Mouse (Mus musculus): ENCODE results near the gene Lrat. TPM values are rescaled to one million over a fixed set of nuclear protein-coding genes. Genes with fewer than 3 reads are reported as not detected.

The Lrat gene
- 0.10 and 0.14 TPM in 2 replicates for polyA plus RNA-seq (2015; fragmentation: Nextera tagmentation; extraction: Ambion mirVana)

- no peak within 1 kb of the TSS for H3K27ac ChIP-seq
- no peaks in the 10 kb centered on the region for H3K36me3 ChIP-seq
- no peaks in the 10 kb centered on the region for H3K9me3 ChIP-seq (replicated peaks)
- H3K4me2 ChIP-seq = peak within 1 kb of the TSS; percentile 88
- ATAC-seq (replicated peaks; ENCODE audit: insufficient number of reproducible peaks, insufficient read depth, low FRiP score, low read depth) = no peak
- peak within 1 kb of the TSS; percentile 47 for H3K4me3 ChIP-seq
- H3K4me1 ChIP-seq (replicated peaks) = peaks cover 15% of the 10 kb centered on the region
- 2% methylated on average over 35 of the region's 35 CpGs for WGBS
- H3K27me3 ChIP-seq = peaks cover 39% of the 10 kb centered on the region
- H3K9ac ChIP-seq = peak within 1 kb of the TSS; percentile 29; the same call in 1 of the 2 replicates
Observed at GRCm38 (mm10) chr3:82903613-82904205, at the start of gene Lrat. Lrat (minus strand) TSS chr3:82903973.

DNA sequence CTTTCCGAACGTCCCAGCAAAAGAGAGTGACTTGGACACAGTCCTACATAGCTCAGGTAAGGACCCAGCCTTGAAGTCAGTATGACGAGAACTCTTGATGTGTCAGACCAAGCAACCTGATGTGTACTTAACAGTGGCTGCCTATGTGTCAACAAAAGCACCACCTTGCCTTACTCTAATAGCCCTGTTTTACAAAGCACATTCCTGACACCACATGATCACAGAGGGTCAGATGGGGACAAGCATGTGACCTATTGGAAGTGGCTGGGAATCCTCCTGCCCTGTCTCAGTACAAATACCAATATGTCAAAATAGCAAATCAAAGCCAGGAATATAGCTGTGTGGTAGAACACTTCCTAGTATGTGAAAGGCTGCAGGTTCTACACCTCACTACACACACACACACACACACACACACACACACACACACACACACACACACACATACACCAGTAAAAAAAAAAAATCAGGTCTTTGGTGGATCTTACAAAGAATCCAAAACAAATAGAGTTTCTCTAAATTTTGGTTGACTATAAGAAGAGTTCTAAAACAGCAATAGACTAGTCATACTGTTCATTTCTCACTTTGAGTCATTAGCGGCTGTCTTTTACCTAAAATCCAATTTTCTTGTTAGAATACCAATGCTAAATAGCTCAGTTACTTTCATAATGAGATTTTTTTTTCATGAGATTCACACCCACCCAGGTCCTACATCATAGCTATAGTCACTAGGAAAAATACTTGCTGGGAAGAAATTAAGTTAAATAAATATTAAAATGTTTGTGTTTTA is 48.6 kb upstream of the Lrat start:
- Histone ChIP-seq H3K4me3 (no peak overlapping the region), H3K27ac (no peak overlapping the region), H3K4me1 (replicated peaks) (no peaks in the 10 kb centered on the region), H3K9ac (no peak overlapping the region), H3K9me3 (replicated peaks) (no peaks in the 10 kb centered on the region), H3K4me2 (no peak overlapping the region), H3K36me3 (no peaks in the 10 kb centered on the region), H3K27me3 (no peaks in the 10 kb centered on the region)
- 89% methylated on average over 4 of the region's 4 CpGs for WGBS
- no peak for ATAC-seq (replicated peaks; ENCODE audit: insufficient number of reproducible peaks, insufficient read depth, low FRiP score, low read depth)

DNA sequence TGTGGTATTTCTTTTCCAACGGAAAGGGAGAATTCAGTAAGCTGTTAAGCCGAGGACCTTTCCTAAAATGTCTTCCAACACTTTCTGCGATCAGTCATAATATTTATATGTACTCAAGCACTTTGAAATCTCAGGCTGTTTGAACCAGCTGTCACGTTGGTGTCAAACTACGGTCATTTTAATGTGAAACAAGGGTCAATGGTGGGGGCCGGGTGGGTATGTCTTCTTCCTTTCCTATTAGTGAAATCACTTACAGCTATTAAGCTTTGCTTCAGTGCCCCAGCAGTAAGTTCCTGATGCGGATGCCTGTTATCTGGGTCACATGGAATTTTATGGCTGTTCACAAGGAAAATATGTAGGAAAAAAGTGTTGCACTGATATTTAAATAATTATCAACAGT is 46.9 kb upstream of the Lrat start:
- no peaks in the 10 kb centered on the region for H3K9me3 ChIP-seq (replicated peaks)
- no peak overlapping the region for H3K4me3 ChIP-seq
- H3K9ac ChIP-seq = no peak overlapping the region
- no peaks in the 10 kb centered on the region for H3K36me3 ChIP-seq
- no peak overlapping the region for H3K27ac ChIP-seq
- peaks cover 9% of the 10 kb centered on the region for H3K4me1 ChIP-seq (replicated peaks)
- ATAC-seq (replicated peaks; ENCODE audit: insufficient number of reproducible peaks, insufficient read depth, low FRiP score, low read depth) = no peak
- 57% methylated on average over 7 of the region's 7 CpGs for WGBS
- H3K27me3 ChIP-seq = no peaks in the 10 kb centered on the region
- H3K4me2 ChIP-seq = no peak overlapping the region

DNA sequence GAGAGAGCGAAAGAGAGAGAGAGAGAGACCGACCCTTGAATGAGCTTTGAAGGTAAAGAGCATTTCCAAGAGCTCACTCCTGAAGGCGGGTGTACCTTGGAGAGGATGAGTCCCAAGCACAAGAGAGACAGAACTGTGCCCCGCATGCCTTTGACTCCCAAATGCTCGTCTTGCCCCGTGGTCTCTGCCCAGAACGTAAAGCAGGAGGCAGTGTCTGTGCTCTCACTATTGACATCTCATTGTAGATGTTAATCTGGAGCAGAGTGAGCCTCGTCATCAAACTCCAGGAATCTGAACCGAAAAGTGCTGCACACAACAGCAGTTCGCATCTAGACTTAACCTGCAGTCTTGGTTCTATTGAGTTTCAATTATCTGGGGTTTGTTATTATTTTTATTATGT is 46.4 kb upstream of the Lrat start:
- WGBS = 69% methylated on average over 10 of the region's 10 CpGs
- Histone ChIP-seq H3K36me3 (no peaks in the 10 kb centered on the region), H3K27me3 (no peaks in the 10 kb centered on the region), H3K4me1 (replicated peaks) (peaks cover 9% of the 10 kb centered on the region), H3K4me2 (no peak overlapping the region), H3K9ac (no peak overlapping the region), H3K4me3 (no peak overlapping the region), H3K9me3 (replicated peaks) (no peaks in the 10 kb centered on the region), H3K27ac (no peak overlapping the region)
- ATAC-seq (replicated peaks; ENCODE audit: insufficient number of reproducible peaks, insufficient read depth, low FRiP score, low read depth) = no peak

GRCm38 (mm10) chr3:82946375-82947107 is 42.8 kb upstream of the Lrat start:
- no peak overlapping the region for H3K4me2 ChIP-seq
- no peak overlapping the region for H3K27ac ChIP-seq
- WGBS = 21% methylated on average over 6 of the region's 6 CpGs
- peaks cover 9% of the 10 kb centered on the region for H3K4me1 ChIP-seq (replicated peaks)
- no peaks in the 10 kb centered on the region for H3K27me3 ChIP-seq
- ATAC-seq (replicated peaks; ENCODE audit: insufficient number of reproducible peaks, insufficient read depth, low FRiP score, low read depth) = no peak
- no peaks in the 10 kb centered on the region for H3K36me3 ChIP-seq
- no peak overlapping the region for H3K9ac ChIP-seq
- no peaks in the 10 kb centered on the region for H3K9me3 ChIP-seq (replicated peaks)
- no peak overlapping the region for H3K4me3 ChIP-seq

DNA sequence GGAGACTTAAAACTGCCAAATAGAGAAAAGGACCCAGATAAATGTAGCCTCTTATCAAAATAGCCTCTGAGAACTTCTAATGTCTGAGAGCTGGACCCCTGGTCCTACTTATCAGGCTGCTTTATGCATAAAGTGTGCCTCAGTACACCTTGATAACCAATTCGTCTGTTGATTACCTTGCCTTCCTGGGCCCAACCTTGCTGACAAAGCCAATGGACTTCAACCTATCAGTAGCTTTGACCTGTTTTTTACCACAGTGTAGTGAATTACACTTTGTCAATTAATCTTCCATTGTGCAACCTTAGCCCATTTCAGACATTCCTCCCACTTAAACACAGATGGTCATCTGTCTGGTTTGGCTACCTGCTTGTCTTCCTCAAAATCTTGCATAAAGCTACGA is 24.1 kb upstream of the Lrat start:
- H3K27ac ChIP-seq = no peak overlapping the region
- H3K36me3 ChIP-seq = no peaks in the 10 kb centered on the region
- no peaks in the 10 kb centered on the region for H3K27me3 ChIP-seq
- no peaks in the 10 kb centered on the region for H3K9me3 ChIP-seq (replicated peaks)
- no peak overlapping the region for H3K4me2 ChIP-seq
- H3K4me1 ChIP-seq (replicated peaks) = no peaks in the 10 kb centered on the region
- 69% methylated on average over 2 of the region's 2 CpGs for WGBS
- H3K9ac ChIP-seq = no peak overlapping the region
- no peak overlapping the region for H3K4me3 ChIP-seq
- ATAC-seq (replicated peaks; ENCODE audit: insufficient number of reproducible peaks, insufficient read depth, low FRiP score, low read depth) = no peak

DNA sequence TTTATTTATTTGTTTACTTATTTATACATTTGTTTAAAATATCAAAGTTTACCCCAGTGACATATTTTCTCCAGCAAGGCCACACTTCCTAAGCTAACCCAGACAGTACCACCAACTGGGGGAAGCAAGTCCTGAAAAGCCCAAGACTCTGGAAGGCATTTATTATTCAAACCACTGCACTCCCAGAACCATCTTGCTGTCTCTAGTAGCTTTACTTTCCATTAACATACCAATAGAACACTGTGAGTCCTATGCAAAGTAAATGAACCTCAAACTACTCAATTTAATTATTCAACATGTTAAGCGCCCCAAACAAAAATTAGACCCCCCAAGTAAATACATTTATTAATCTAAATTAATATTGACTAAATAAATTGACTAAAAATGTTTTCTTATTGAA is 11.9 kb upstream of the Lrat start:
- Histone ChIP-seq H3K4me1 (replicated peaks) (no peaks in the 10 kb centered on the region), H3K4me3 (no peak overlapping the region), H3K9ac (no peak overlapping the region), H3K27me3 (no peaks in the 10 kb centered on the region), H3K36me3 (no peaks in the 10 kb centered on the region), H3K9me3 (replicated peaks) (no peaks in the 10 kb centered on the region), H3K4me2 (no peak overlapping the region), H3K27ac (no peak overlapping the region)
- 38% methylated on average over 1 of the region's 1 CpGs for WGBS
- ATAC-seq (replicated peaks; ENCODE audit: insufficient number of reproducible peaks, insufficient read depth, low FRiP score, low read depth) = no peak

DNA sequence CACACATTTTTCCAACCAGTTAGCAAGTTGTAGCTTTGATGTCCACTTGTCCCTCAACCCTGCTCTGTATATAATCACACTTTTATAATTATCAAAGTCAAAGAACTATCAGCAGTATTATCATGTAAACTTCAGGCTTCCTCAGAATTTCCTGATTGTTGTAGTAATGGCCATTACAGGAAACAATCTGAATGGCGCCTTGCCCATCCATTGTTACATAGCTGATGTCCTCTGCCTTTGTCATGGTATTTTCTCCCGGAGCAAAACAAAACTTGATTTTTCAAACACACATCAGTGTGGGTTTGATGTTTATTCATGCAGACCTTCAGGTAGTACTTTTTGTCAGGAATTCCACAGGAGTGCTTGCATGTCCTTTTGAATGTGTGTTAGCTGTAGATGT is 4.9 kb upstream of the Lrat start:
- Histone ChIP-seq H3K36me3 (no peaks in the 10 kb centered on the region), H3K4me1 (replicated peaks) (peaks cover 9% of the 10 kb centered on the region), H3K27ac (no peak overlapping the region), H3K9me3 (replicated peaks) (no peaks in the 10 kb centered on the region), H3K27me3 (peaks cover 23% of the 10 kb centered on the region), H3K4me3 (no peak overlapping the region), H3K4me2 (no peak overlapping the region), H3K9ac (no peak overlapping the region)
- no peak for ATAC-seq (replicated peaks; ENCODE audit: insufficient number of reproducible peaks, insufficient read depth, low FRiP score, low read depth)
- WGBS = 63% methylated on average over 2 of the region's 2 CpGs

- Histone ChIP-seq H3K27ac (no peak overlapping the region), H3K4me2 (peak overlapping the region; percentile 88), H3K27me3 (peaks cover 39% of the 10 kb centered on the region), H3K9ac (peak overlapping the region; percentile 29; the same call in 1 of the 2 replicates), H3K36me3 (no peaks in the 10 kb centered on the region), H3K9me3 (replicated peaks) (no peaks in the 10 kb centered on the region), H3K4me3 (peak overlapping the region; percentile 47), H3K4me1 (replicated peaks) (peaks cover 15% of the 10 kb centered on the region)
- WGBS = 3% methylated on average over 31 of the region's 31 CpGs
- ATAC-seq (replicated peaks; ENCODE audit: insufficient number of reproducible peaks, insufficient read depth, low FRiP score, low read depth) = no peak
Observed at GRCm38 (mm10) chr3:82904211-82904908, 587 bp upstream of the Lrat start.

DNA sequence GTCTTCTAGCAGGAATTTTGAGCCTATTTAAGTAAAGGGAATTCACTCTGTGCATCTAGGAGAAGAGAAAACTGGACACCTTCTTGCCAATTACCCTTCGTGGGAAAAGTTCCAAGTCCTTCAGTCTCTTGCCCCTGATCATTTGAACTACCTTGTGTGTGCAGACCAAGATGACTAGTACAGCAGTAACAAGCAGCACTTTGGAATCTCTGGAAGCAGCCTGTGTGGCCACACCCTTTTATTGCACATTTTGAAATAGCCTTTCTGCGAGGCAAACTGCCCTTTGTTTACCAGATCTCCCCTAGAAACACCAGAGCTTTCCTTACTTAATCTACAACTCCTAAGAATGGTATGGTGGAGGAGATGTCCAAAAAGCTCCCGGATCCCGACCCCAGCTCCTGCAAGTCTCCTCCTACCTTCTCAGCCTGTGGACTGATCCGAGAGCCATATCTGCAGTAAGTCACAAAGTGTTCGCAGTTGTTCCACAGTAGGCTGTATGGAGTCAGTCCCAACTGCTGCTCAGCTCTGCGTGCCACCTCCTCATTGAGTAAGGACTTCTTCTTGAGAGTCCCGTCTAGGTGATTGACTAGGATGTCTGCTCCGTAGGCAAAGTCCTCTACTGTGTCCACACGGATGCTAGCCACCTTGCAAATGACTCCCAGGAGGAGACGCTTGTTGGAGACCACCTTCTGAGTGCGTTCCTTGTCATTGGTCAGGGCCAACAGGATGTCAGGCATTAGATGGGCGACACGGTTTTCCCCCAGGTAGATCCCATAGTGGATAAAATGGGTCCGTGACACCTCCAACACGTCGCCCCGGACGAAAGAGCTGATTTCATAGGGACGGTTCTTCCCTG is 788 bp downstream of the Lrat start:
- Histone ChIP-seq H3K4me3 (peak overlapping the region; percentile 47), H3K27me3 (peaks cover 39% of the 10 kb centered on the region), H3K27ac (no peak overlapping the region), H3K4me1 (replicated peaks) (peaks cover 15% of the 10 kb centered on the region), H3K4me2 (peak overlapping the region; percentile 88), H3K9me3 (replicated peaks) (no peaks in the 10 kb centered on the region), H3K9ac (no peak overlapping the region), H3K36me3 (no peaks in the 10 kb centered on the region)
- no peak for ATAC-seq (replicated peaks; ENCODE audit: insufficient number of reproducible peaks, insufficient read depth, low FRiP score, low read depth)
- WGBS = 22% methylated on average over 20 of the region's 20 CpGs
